Mouse (Mus musculus) kidney, adult 10 weeks (tissue): ENCODE data around the gene Fcrl5. TPM values are rescaled to one million over a fixed set of nuclear protein-coding genes. Genes with fewer than 3 reads are reported as not detected.

ENCODE experiments used
- polyA plus RNA-seq: library from polyadenylated mRNA; stranded (reverse); fragments of 350-450 nt; fragmentation: Illumina TruSeq; extraction: RNeasy Lipid Tissue Mini Kit (QIAGEN cat#74804); gene quantifications from one replicate; pipeline ENCODE4 v1.2.3, GENCODE M21; 2014; ENCODE audit warnings: low read depth, low replicate concordance

The Fcrl5 gene
- polyA plus RNA-seq: not detected

GRCm38 (mm10) chr3:87435479-87435878 lies at the start of gene Fcrl5:
TSS of gene Fcrl5 (plus strand) at chr3:87435773.

GRCm38 (mm10) chr3:87525043-87525836 lies 89.7 kb downstream of the Fcrl5 start, which contains the start of gene Etv3:
TSS of gene Etv3 (plus strand) at chr3:87525407.

Other genes with a start within 250 kb of the Fcrl5 start
- not detected for gene Fcrls, start 172.0 kb upstream of the Fcrl5 start, polyA plus RNA-seq
- gene Cd5l, start 77.9 kb upstream of the Fcrl5 start, polyA plus RNA-seq: not detected
- gene Fcrl1, start 59.4 kb upstream of the Fcrl5 start, polyA plus RNA-seq: not detected
- 9.6 TPM for gene Etv3, start 89.6 kb downstream of the Fcrl5 start, polyA plus RNA-seq
- gene Arhgef11, start 181.8 kb downstream of the Fcrl5 start, polyA plus RNA-seq: 22.6 TPM